Mouse (Mus musculus): ENCODE data around the gene Mpi.

GRCm38 (mm10) chr9:57510577-57510976 is 42.0 kb downstream of the Mpi start:
- TF ChIP-seq CTCF (IDR thresholded peaks at IDR 0.05; ENCODE audit: low read depth) = no peak
- TF ChIP-seq EP300 (optimal IDR thresholded peaks at IDR 0.05) = no peak

All from stomach, postnatal 0 days (tissue).